Mouse (Mus musculus) gastrocnemius, postnatal 36 days (tissue): Measurements from ENCODE around the gene Rsph10b. TPM values are rescaled to one million over a fixed set of nuclear protein-coding genes. Genes with fewer than 3 reads are reported as not detected.

Experiments
- DNase-seq, 2 experiments: peaks; one replicate each; pipeline ENCODE4 v3.0.0; 2022
- intact Hi-C: fragments of 180-260 bp; cut with DNase I; formaldehyde crosslinking; loops from one replicate; pipeline ENCODE4 v1.15.1; 2025
- long read RNA-seq, 2 experiments: library from polyadenylated mRNA; stranded (forward); transcript quantifications; one replicate each; pipeline ENCODE4 v2.0.0; 2021
- total RNA-seq, 2 experiments: library from RNA; stranded (reverse); gene quantifications; 2 replicates each; pipeline ENCODE4 v1.2.3; 2021

Rsph10b gene
- under 1 TPM; 0.59 to 0.89 TPM for total RNA-seq
- long read RNA-seq, experiment 1, partial matches to known transcripts = 0 of 1 reads
- long read RNA-seq, experiment 1, other reads (novel, unspliced or antisense) = 0 of 1 reads
- long read RNA-seq, experiment 2 = 0 reads

DNA sequence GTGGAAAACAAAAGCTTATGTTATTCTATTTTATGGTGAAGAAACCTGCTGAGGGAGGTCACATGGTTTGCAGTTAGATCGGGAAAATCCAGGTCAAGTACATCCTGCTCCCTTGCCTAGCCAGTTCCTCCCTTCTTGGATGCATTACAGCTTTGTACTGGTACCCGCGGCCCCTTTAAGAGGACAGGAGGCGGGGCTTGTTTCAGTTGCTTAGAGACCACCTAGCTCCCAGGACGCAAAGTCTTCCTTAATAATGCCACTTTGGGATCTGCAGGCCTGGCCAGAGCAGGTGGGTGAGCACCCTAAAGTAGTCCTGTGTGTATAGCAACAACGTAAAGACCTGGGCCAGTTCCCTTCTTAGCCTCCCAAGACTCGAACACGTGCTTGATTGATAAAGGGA is at the start of gene Rsph10b:
TSS of gene Rsph10b (plus strand) at position 205 of the 400 bp plus-strand sequence.
- DNase-seq = no peak
- intact Hi-C loops = no loop called here

GRCm38 (mm10) chr5:143885274-143885673 is 47.6 kb upstream of the Rsph10b start:
- intact Hi-C loops = no loop called here
- DNase-seq = no peak

DNA sequence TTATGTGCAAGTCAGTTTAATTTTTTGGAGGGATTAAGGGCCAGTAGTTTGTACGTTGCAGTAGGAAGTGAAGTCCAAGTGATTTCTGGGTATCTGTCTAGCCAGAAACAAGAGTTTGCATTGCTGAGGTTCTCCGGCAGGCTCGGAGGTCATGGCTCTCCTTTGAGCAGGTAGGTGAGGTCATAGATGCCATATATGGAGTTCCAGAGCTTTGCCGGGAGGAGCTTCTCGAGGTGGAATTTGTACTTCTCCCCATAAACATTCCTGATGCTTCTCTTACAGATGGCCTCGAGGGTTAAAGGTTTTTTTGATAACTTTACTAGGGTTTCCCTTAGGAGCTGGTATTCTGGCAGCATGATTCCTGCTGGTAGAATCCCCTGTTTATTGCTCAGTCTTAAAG is 42.1 kb upstream of the Rsph10b start:
- intact Hi-C loops = no loop called here
- DNase-seq = no peak

- DNase-seq = no peak
- intact Hi-C loops = loop anchor here (2.0 kb wide), 1 partner anchor 24 kb away; no protein-coding TSS in a partner anchor
Measured at GRCm38 (mm10) chr5:143892255-143892886, 40.5 kb upstream of the Rsph10b start.

GRCm38 (mm10) chr5:143893396-143893795 is 39.4 kb upstream of the Rsph10b start:
- DNase-seq = no peak
- intact Hi-C loops = loop anchor here (2.0 kb wide), 1 partner anchor 23 kb away; no protein-coding TSS in a partner anchor

- intact Hi-C loops = no loop called here
- DNase-seq = no peak
Measured at GRCm38 (mm10) chr5:143897635-143898330, 35.1 kb upstream of the Rsph10b start, which contains the start of gene Ankrd61. Gene Ankrd61, minus strand, starts transcription at chr5:143897685.

- peak; percentile 59 to 84 for DNase-seq
- intact Hi-C loops = no loop called here
Measured at GRCm38 (mm10) chr5:143902111-143902510, 30.7 kb upstream of the Rsph10b start.

- intact Hi-C loops = no loop called here
- no peak for DNase-seq
Measured at GRCm38 (mm10) chr5:143903813-143904212, 29.0 kb upstream of the Rsph10b start.

DNA sequence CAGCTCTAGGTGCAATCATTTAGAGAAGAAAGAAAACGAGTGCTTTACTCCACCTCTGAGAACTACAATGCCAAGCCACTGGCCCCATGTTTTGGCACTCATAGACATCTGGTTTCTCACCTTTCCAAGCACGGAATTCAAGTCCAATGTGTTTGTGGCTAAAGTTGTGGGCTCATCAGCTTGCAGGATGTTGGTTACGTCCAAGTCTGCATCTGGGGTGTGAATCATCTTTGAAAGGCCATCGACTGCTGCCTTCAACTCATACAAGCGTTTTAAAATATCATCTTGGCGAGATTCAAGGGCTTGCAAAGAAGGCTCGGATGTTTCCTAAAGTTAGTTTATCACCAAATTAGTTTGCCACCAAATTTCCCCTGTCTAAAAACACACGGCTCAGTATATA is 26.4 kb upstream of the Rsph10b start:
- intact Hi-C loops = no loop called here
- DNase-seq = no peak

GRCm38 (mm10) chr5:143908926-143909325 is 23.9 kb upstream of the Rsph10b start:
- DNase-seq = no peak
- intact Hi-C loops = no loop called here

GRCm38 (mm10) chr5:143909417-143910400 is 23.1 kb upstream of the Rsph10b start, which contains the start of the genes Aimp2 and Pms2:
Gene Aimp2, minus strand, starts transcription at chr5:143909847.
Gene Pms2, plus strand, starts transcription at chr5:143909964.
- intact Hi-C loops = no loop called here
- DNase-seq = peak; percentile 91 to 94

GRCm38 (mm10) chr5:143916221-143916620 is 16.6 kb upstream of the Rsph10b start:
- DNase-seq = no peak
- intact Hi-C loops = loop anchor here (2.0 kb wide), 2 partner anchors 23 to 183 kb away; partner anchors contain the start of gene Usp42

GRCm38 (mm10) chr5:143917418-143917817 is 15.4 kb upstream of the Rsph10b start:
- DNase-seq = peak in 1 of 2 experiments; percentile 47
- intact Hi-C loops = loop anchor here (2.0 kb wide), 2 partner anchors 25 to 185 kb away; partner anchors contain the start of gene Usp42

DNA sequence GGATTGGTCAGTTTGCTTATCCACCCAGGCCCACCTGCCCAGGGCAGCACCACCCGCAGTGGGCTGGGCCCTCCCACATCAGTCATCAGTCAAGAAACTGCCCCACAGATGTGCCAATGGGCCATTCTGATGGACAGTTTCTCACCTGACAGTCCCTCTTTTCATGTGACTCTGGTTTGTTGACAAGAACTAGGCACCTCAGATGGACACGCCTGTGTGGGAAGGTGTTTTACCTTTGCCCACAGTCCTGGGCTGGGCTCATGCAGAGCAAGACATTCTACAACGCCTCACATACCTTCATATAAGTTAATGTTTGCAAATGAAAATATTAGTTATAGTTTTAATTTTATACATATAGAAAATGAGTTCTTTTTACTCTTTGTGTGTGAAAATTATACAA is 14.7 kb upstream of the Rsph10b start:
- no peak for DNase-seq
- intact Hi-C loops = no loop called here

GRCm38 (mm10) chr5:143924781-143925452 is 7.9 kb upstream of the Rsph10b start:
- intact Hi-C loops = no loop called here

GRCm38 (mm10) chr5:143927875-143928274 is 5.0 kb upstream of the Rsph10b start, which contains the start of gene Gm42421:
Gene Gm42421, plus strand, starts transcription at chr5:143928175.
- no peak for DNase-seq
- intact Hi-C loops = no loop called here

More at GRCm38 (mm10) chr5:143924781-143925452, 7.9 kb upstream of the Rsph10b start:
- no peak for DNase-seq

DNA sequence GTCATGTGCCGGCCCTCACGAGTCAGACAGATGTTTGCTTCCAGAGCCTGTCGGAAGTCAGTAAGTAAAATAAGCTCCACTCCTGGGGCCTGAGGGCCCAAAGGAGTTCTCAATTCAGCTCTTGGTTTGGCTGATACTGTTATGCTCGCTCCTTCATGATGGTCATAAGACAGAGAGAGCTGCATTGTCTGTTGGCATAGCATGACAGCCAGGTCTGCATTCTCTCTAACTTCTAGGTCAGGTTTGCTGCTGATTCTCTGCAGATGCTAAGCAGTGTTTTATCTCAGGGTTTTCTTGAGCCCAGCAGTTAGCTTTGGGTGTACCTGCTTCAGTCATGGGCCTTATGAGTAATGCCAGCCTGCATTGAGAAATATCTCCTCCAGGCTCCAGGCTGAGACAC is 3.5 kb upstream of the Rsph10b start:
- intact Hi-C loops = no loop called here
- DNase-seq = no peak

DNA sequence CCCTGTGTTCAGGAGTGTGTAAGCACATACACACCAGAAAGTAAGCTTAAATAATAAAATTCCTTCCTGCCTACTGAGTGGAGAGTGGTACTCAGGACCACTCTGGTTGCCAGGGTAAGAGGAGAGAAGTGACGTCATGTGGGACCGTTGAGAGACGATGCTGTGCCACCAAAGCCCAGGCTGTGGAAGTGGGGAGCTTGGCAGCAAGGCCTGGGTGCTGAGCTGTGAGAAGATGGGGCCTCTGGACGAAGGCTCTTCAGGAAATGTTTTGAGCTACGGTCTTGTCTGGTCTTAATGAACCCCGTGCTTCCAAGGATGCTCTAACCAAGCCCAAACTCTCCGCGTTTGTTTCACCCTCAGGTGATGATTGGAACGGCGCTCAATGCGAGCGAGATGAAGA is 2.2 kb upstream of the Rsph10b start:
- no peak for DNase-seq
- intact Hi-C loops = no loop called here

- intact Hi-C loops = no loop called here
- no peak for DNase-seq
Measured at GRCm38 (mm10) chr5:143931863-143932580, 813 bp upstream of the Rsph10b start.
